Mouse (Mus musculus) hindbrain, embryonic 16.5 days (tissue): ENCODE data around the gene Eogt. TPM values are rescaled to one million over a fixed set of nuclear protein-coding genes. Genes with fewer than 3 reads are reported as not detected.

ENCODE experiments used
- ATAC-seq: fragments of 200-750 bp; cut with Nextera tagmentation; 2 replicates; pipeline ENCODE4 v1.8.0; 2017; ENCODE audit warnings: moderate TSS enrichment, moderate library complexity
- H3K27ac ChIP-seq: fragments of 300-500 bp; sonication (generic); 2 replicates; pipeline ENCODE4 v1.5.1; 2014; ENCODE audit warnings: low read depth, mild to moderate bottlenecking, control low read depth, low read length, moderate library complexity
- H3K27me3 ChIP-seq: fragments of 300-500 bp; sonication (generic); replicated peaks from 2 replicates; pipeline ENCODE4 v1.6.1; 2014; ENCODE audit warnings: low read length; ENCODE audit not compliant: control insufficient read depth, insufficient read depth
- H3K36me3 ChIP-seq: fragments of 300-500 bp; sonication (generic); 2 replicates; pipeline ENCODE4 v1.6.1; 2014; ENCODE audit warnings: mild to moderate bottlenecking, low read length, moderate library complexity, mixed read lengths; ENCODE audit not compliant: control insufficient read depth, insufficient read depth
- H3K4me1 ChIP-seq: fragments of 300-500 bp; sonication (generic); 2 replicates; pipeline ENCODE4 v1.6.1; 2014; ENCODE audit warnings: low read depth, low read length; ENCODE audit not compliant: control insufficient read depth, insufficient read depth
- H3K4me2 ChIP-seq: fragments of 300-500 bp; sonication (generic); 2 replicates; pipeline ENCODE4 v1.6.1; 2014; ENCODE audit warnings: mild to moderate bottlenecking, low read length, control low read depth, moderate library complexity
- H3K4me3 ChIP-seq: fragments of 300-500 bp; sonication (generic); 2 replicates; pipeline ENCODE4 v1.5.1; 2014; ENCODE audit warnings: mild to moderate bottlenecking, low read length, control low read depth, moderate library complexity
- H3K9ac ChIP-seq: fragments of 300-500 bp; sonication (generic); 2 replicates; pipeline ENCODE4 v1.6.1; 2014; ENCODE audit warnings: low read depth, mild to moderate bottlenecking, control low read depth, low read length, moderate library complexity
- H3K9me3 ChIP-seq: fragments of 300-500 bp; sonication (generic); 2 replicates; pipeline ENCODE4 v1.6.1; 2014; ENCODE audit warnings: mild to moderate bottlenecking, low read length, moderate library complexity; ENCODE audit not compliant: control insufficient read depth
- WGBS: fragments of 180-500 bp; shearing (Covaris S2); extraction: QIAGEN DNeasy Blood & Tissue Kit; methylation state at CpG from one replicate; pipeline ENCODE4 v1.1.7; 2014; 5-methylcytosine and 5-hydroxymethylcytosine counted together
- polyA plus RNA-seq: library from polyadenylated mRNA; unstranded; fragments of >200 nt; fragmentation: Nextera tagmentation; extraction: Ambion mirVana; gene quantifications from 2 replicates; pipeline ENCODE4 v1.2.1, GENCODE M21; 2015

Gene Eogt
- polyA plus RNA-seq, 1 experiment from 2014 or later, result 13.8 TPM

- H3K4me2 ChIP-seq, result no peak overlapping the region
- no peaks in the 10 kb centered on the region for H3K27me3 ChIP-seq
- H3K27ac ChIP-seq, result no peak overlapping the region
- no peak overlapping the region for H3K4me3 ChIP-seq
- no peaks in the 10 kb centered on the region for H3K4me1 ChIP-seq
- no peak overlapping the region for H3K9ac ChIP-seq
- no peaks in the 10 kb centered on the region for H3K36me3 ChIP-seq
- no peaks in the 10 kb centered on the region for H3K9me3 ChIP-seq
- 48% methylated on average over 9 of the region's 9 CpGs for WGBS
- no peak for ATAC-seq
These were observed 69.0 kb downstream of the Eogt start for GRCm38 (mm10) chr6:97080016-97080415.

- Histone ChIP-seq H3K27ac (no peak within 1 kb of the TSS), H3K4me3 (peak within 1 kb of the TSS; percentile 45), H3K4me2 (peak within 1 kb of the TSS; percentile 74), H3K9me3 (no peaks in the 10 kb centered on the region), H3K27me3 (peaks cover 5% of the 10 kb centered on the region), H3K36me3 (no peaks in the 10 kb centered on the region), H3K9ac (peak within 1 kb of the TSS; percentile 36), H3K4me1 (peaks cover 11% of the 10 kb centered on the region)
- WGBS, result under 1% methylated on average over 26 of the region's 30 CpGs
- peak; percentile 85 for ATAC-seq
These were observed 88.8 kb downstream of the Eogt start, which contains the start of gene Fam19a4 for GRCm38 (mm10) chr6:97060074-97060681. Gene Fam19a4 (minus strand): TSS chr6:97060413.

Other genes with a start within 250 kb of the Eogt start
- 3.2 and 3.4 TPM in 2 replicates for gene Fam19a4, start 88.8 kb downstream of the Eogt start, polyA plus RNA-seq
- gene Tmf1, start 29.9 kb upstream of the Eogt start, polyA plus RNA-seq, result 31.5 and 34.7 TPM in 2 replicates
- gene Uba3, start 56.5 kb upstream of the Eogt start, polyA plus RNA-seq, result 81.8 and 89.3 TPM in 2 replicates
- 140 and 143 TPM in 2 replicates for gene Arl6ip5, start 61.5 kb upstream of the Eogt start, polyA plus RNA-seq
- gene Lmod3, start 103.6 kb upstream of the Eogt start, polyA plus RNA-seq, result 0.76 TPM in 1 of 2 replicates, not detected in the other